Mouse (Mus musculus) retina, adult 2 months (tissue): ENCODE results near the gene Slc23a3.

ENCODE experiments used
- DNase-seq: peaks from one replicate; pipeline ENCODE4 v3.0.0-alpha.2; 2012; ENCODE audit warnings: low read depth, low spot score

The Slc23a3 gene

GRCm38 (mm10) chr1:75133421-75134207, at the start of gene Slc23a3:
Slc23a3 (minus strand) TSS chr1:75133890.
- no peak for DNase-seq

DNA sequence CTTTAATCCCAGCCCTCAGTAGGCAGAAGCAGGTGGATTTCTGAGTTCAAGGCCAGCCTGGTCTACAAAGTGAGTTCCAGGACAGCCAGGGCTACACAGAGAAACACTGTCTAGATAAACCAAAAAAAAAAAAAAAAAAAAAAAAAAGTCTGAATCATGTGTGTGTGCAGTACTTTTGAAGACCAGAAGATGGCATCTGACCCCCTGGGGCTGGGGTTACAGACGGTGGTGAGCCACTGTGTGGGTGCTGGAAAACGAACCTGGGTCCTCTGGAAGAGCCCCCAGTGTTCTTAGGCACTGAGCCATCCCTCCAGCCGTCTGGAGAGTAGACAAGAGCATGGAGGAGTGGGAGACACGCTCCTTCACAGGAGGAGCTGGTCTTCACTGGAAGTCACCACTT, 48.5 kb upstream of the Slc23a3 start:
- DNase-seq: no peak

- DNase-seq: no peak
Observed at GRCm38 (mm10) chr1:75181377-75181870, 47.7 kb upstream of the Slc23a3 start.

DNA sequence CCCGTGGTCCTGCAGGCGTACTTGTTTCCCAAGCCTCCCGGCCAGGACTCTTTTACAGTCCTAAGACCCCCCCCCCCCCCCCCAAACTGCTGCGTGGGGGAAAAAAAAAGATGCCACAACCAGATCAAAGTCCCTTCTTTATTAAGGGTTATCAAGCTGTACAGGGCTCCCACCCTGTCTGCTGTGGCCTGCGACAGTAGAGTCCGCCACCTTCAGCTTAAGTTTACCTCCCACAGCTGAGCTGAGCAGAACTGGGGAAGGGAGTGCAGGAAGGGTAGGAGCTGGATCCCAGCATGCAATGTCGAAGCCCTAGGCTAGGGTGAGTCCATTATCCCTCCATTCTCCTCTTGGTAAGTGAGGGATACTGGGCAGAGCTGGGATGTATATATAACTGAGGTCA, 47.1 kb upstream of the Slc23a3 start:
- DNase-seq: no peak

DNA sequence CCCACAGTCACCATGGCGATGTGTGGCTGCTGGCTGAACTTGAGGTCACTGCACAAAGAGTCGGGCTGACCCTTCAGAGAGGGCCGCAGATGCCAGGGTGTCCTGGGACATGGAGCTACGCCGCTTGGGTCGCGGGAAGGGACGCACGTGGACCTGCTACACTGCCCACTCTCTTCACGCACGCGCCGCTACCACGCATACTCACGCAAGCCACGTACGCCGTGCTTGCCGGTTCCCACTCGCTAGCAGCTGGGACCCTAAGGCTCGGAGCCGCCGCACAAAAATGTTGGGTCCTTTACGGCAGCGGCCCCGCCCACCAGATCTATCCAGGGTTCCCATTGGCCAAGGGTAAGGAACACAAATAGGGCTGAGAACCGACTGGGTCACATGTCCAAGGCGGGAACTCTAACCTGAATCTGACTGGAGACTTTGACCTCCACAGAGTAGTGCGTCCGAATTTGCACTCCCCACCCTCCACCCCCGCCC, 46.5 kb upstream of the Slc23a3 start, which contains the start of gene Abcb6:
Gene Abcb6, minus strand, starts transcription at position 288 of the 486 bp plus-strand sequence.
- DNase-seq: peak; percentile 70

DNA sequence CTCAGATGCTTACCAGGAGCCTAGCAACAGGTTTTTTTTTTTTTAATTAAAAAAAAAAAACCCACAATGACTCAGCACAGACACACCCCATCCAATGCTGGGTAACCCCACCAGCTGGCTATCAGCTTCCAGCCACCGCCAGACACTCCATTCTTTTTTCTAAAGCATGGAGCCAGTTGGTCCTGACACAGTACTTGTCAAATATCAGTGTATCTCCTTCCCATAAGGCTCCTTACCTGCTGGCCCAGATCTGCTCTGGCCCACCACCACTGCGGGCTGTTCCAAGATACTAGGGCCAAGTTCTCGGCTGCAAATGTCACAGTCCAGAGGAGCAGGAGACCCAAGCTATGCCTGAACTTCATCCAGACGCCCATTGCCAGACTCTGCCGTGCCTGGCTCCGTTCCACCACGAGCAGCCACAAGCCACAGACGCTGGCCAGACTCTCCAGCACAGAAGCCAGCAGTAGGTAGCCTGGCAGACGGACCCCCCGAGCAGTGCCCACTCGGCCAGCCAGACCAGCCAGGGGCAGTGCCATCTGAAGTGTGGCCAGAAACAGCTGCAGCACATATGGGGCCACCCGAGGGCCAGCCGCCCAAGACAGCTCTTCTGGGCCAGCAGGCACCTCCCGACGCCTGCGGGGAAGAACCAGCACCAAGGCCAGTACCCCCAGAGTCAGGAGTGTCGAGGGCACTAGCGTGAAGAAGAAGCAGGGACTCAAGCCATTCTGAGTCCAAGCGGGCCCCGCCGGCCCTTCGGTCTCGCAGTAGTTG, 45.8 kb upstream of the Slc23a3 start:
- DNase-seq: no peak

- DNase-seq: peak; percentile 85
Observed at GRCm38 (mm10) chr1:75168472-75169464, 35.1 kb upstream of the Slc23a3 start, which contains the start of gene Zfand2b. Zfand2b (plus strand) TSS chr1:75168646.

DNA sequence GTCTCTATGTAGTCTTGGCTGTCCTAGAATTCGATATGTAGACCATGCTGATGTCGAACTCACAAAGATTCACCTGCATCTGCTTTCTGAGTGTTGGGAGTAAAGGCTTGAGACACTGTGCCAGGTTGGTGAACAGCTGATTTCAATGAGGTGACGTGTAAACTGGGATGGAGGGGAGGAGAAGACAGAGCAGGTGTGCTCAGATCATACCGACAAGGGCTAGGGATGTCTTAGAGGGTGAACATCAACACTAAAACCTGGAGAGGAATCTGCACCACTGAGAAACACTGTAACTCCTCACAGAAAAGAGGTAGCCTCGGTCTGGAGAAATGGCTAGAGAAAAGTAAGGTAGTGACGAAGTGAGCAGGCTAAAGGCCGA, 34.4 kb upstream of the Slc23a3 start:
- DNase-seq: no peak

DNA sequence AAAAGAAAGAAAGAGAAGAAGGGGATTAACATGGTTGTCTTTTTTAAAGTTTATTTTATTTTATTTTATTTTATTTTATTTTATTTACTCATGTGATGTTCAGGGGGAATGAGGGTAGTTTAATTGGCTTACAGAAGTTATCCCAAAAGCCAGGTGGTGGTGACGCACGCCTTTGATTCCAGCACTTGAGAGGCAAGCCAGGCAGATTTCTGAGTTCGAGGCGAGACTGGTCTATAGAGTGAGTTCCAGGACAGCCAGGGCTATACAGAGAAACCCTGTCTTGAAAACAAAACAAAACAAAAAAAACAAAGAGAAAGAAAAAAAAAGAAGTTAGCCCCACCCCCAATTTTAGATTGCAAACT, 26.5 kb upstream of the Slc23a3 start:
- DNase-seq: no peak

DNA sequence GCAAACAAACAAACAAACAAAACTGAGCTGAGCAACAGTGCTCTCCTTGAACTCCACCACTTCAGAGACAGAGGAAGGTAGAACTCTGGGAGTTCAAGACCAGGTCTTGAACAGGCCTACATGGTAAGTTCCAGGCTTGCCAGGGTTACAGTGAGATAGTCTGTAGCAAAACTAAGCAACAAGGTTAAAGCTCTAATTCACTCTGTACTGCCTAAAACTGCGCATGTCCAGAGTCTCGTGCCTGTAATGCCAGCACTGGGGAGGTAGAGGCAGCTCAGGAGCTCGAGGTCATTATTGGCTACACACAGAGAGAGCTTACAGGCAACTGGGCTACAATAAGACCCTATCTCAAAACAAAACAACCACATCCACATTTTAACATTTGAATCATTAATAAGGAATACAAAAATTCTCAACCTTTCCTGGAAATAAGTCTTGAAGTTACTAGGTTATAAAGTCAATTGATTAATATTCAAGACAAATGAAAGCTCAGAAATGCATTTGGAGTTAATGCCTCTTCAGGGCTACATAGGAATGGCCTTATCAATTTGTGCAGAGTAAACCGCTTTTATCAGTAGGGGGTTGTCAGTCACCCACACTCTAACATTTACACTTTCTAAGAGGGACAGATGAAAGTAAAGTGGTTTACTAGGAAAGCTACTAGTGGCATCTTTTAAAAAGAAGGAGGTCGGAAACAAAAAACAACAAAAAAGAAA, 26.0 kb upstream of the Slc23a3 start:
- no peak for DNase-seq

DNA sequence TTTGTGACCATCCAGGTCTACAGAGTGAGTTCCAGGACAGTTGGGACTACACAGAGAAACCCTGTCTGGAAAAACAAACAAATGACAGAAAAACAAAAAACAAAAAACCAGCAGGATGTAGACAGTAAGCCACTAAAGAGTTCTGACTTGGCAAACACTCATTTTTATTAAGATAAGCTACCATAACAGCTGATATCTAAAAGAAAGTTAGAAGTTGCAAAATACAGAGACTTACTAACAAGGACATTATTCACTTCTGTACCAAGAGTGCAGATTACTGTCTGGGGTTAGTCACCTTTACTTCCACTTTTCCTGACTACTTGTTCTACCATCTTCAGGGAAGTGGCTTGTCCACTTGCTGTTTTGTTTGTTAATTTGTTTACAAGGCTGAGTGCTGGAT, 25.3 kb upstream of the Slc23a3 start:
- no peak for DNase-seq

GRCm38 (mm10) chr1:75155837-75156236, 22.1 kb upstream of the Slc23a3 start:
- DNase-seq: no peak

- no peak for DNase-seq
Observed at GRCm38 (mm10) chr1:75148727-75149126, 15.0 kb upstream of the Slc23a3 start.

GRCm38 (mm10) chr1:75147411-75148135, 13.9 kb upstream of the Slc23a3 start:
- DNase-seq: no peak

DNA sequence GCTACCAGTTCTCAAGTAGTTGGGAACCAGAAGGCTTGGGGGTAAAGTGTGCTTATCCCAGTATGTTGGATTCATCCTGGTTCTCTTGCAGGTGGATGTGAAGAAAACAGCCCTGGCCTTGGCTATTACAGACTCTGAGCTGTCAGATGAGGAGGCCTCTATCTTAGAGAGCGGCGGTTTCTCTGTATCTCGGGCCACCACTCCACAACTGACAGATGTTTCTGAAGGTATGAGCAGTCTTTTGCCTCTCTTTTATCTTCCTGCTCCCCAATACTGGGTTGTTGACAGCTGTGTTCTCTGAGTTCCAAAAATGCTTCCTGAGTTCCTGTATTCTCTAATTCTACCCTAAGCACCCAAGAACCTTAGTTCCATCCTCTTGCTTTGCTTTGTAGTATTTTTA, 11.9 kb upstream of the Slc23a3 start:
- DNase-seq: no peak

GRCm38 (mm10) chr1:75142301-75143261, 8.9 kb upstream of the Slc23a3 start, which contains the start of the genes Cnppd1 and Retreg2:
Cnppd1 (minus strand) TSS chr1:75142711.
Retreg2 (plus strand) TSS chr1:75142778.
- DNase-seq: peak; percentile 91

- DNase-seq: no peak
Observed at GRCm38 (mm10) chr1:75141486-75142190, 7.9 kb upstream of the Slc23a3 start.

- DNase-seq: no peak
Observed at GRCm38 (mm10) chr1:75140601-75141190, 7.0 kb upstream of the Slc23a3 start.
